Mouse (Mus musculus) spleen, adult 2 months (tissue): ENCODE data around the gene Ccin.

Experiments used
- CTCF ChIP-seq: fragments of 200-500 bp; IDR thresholded peaks from 2 replicates; pipeline ENCODE4 v1.5.1; 2011; ENCODE audit warnings: mild to moderate bottlenecking, inconsistent platforms; ENCODE audit not compliant: insufficient read depth, insufficient read length, insufficient replicate concordance; ENCODE audit errors: extremely low read depth
- POLR2A ChIP-seq: fragments of 200-500 bp; IDR thresholded peaks from 2 replicates; pipeline ENCODE4 v1.6.1; 2011; ENCODE audit warnings: low read depth, low read length, inconsistent platforms

DNA sequence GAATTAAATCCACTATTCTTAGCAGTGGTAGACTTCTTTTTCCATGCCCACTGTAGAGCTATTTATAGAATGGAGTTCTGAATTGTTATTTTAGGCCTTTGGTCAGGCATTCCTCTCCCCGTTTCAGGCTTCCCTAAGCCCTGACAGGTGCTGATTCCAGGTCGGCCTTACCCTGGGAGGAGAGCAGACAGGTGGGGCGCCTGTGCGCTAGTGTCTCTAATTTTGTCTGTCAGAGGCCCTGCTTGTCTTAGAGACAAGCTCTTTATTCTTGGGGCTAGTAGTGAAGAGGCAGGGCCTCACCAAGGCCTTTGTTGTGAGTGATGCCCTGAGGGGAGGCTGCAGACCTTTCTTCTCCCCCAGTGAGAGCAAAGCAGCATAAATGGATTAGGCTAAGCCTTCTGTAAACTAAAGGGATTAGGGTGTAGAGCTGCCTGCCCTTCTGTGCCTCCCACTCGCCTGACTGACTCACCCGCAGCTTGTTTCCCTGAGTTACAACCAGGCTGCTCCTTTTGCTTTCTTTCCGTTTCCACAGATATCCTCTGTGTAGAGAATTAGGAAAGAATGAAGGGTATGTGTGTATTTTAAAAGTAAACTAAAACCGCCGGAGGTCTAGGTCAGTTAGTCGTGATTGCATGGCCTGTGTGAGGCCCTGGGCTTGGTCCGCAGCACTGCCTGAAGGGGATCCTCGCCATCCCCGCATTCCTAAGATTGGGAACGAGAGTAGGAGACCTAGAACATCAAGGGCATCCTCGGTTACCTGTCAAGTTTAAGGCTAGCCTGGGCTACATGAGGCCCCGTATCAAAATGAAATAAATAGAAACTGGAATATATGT, 45.2 kb downstream of the Ccin start:
- TF ChIP-seq CTCF = no peak
- TF ChIP-seq POLR2A = no peak
